20 mouse cellular contexts compared by ENCODE assay signal in the genomic region with DNA sequence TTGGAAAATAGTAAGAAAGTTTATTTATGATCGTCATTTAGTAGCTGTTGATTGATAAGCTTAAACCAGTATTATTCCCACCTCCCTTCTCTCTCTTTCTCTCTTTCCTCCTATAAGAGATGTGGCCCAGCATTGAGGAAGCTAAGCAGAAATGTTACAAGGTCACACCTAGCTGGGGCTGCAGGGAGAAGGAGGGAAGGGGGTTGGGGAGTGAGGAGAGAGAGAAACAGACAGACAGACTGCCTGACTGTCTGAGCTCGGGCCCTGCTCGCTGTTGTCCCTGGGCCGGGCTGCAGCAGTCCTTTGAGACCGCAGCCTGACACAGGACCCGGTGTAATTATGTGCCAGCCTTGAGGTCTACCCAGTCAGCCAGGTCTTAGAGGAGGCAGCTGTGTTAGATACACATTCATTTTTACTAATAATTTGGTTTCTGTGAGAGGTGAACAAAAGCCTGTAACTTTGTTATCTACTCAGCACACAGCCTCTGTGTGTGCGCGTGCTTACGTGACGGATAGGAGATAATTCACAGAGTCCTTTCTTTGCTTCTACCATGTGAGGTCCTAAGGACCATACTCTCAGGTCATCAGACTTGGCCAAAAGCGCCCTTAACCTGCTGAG. TPM values are rescaled to one million over a fixed set of nuclear protein-coding genes. Genes with fewer than 3 reads are reported as not detected.
A peak's percentile ranks its signal among the peaks of the same experiment; 100 is the strongest.
DNase-seq lines count a peak whose midpoint lies in the region; ATAC-seq and TF ChIP-seq lines count a peak whose summit lies in the region.
"Had no signal": no experiment of that assay in that cellular context is flagged by ENCODE, and none has a peak within 500 bp of the region (broad histone marks: within the 10 kb centered on the region; RNA-seq: fewer than 3 reads in every experiment).

No protein-coding gene starts in this region.

- H3K9me3 ChIP-seq in intestine, embryonic 16.5 days (ENCODE audit: control insufficient read depth, low read length), result no peaks in the 10 kb centered on the region
- H3K9me3 ChIP-seq in intestine, postnatal 0 days (ENCODE audit: control insufficient read depth), result no peaks in the 10 kb centered on the region
- H3K9me3 ChIP-seq: intestine, embryonic 15.5 days had no signal

- no peak overlapping the region for H3K4me3 ChIP-seq in intestine, embryonic 16.5 days (ENCODE audit: low read length)
- H3K4me3 ChIP-seq in intestine, postnatal 0 days (ENCODE audit: low read depth, low read length), result no peak overlapping the region
- H3K4me3 ChIP-seq: intestine, embryonic 15.5 days had no signal

- H3K36me3 ChIP-seq in intestine, embryonic 16.5 days (ENCODE audit: control insufficient read depth, insufficient read depth, low read length), result peaks cover 13% of the 10 kb centered on the region
- H3K36me3 ChIP-seq in intestine, postnatal 0 days (ENCODE audit: control insufficient read depth, insufficient read depth), result peaks cover 45% of the 10 kb centered on the region

- ATAC-seq in intestine, embryonic 16.5 days, result peak; percentile 48; the same call in 1 of the 2 replicates
- ATAC-seq in intestine, postnatal 0 days, result no peak
- peak; percentile 77 for ATAC-seq in erythroid progenitor cell, adult 5-6 weeks (replicated peaks; ENCODE audit: low FRiP score, poor library complexity, severe bottlenecking)
- peak; percentile 71 for ATAC-seq in megakaryocyte progenitor cell, adult 5-6 weeks (replicated peaks; ENCODE audit: poor library complexity)
- ATAC-seq: forebrain, embryonic 16.5 days; intestine, embryonic 15.5 days had no signal

- no peak overlapping the region for H3K4me2 ChIP-seq in intestine, embryonic 16.5 days (ENCODE audit: low read depth, low read length)
- H3K4me2 ChIP-seq in intestine, postnatal 0 days (replicated peaks; ENCODE audit: low read depth), result no peak overlapping the region
- H3K4me2 ChIP-seq: intestine, embryonic 15.5 days had no signal

- no peaks in the 10 kb centered on the region for H3K27me3 ChIP-seq in intestine, embryonic 16.5 days (replicated peaks; ENCODE audit: control insufficient read depth, insufficient read depth, low read length)
- H3K27me3 ChIP-seq in intestine, postnatal 0 days (replicated peaks; ENCODE audit: control insufficient read depth, insufficient read depth, low read length), result no peaks in the 10 kb centered on the region
- H3K27me3 ChIP-seq: intestine, embryonic 15.5 days had no signal

- peak; percentile 52 for DNase-seq in c-Kit-negative CD71-positive TER-119-positive erythroid progenitor cells, embryonic 14.5 days (ENCODE audit: low read depth, low spot score)
- DNase-seq in T-cell, adult 2 months (ENCODE audit: low spot score), result no peak
- DNase-seq in thymus, postnatal 25 days, result no peak
- DNase-seq: adrenal gland, postnatal 25 days; cerebellum, adult 11-12 months; cerebellum, postnatal 36 days; kidney, postnatal 36 days; midbrain, embryonic 14.5 days; right cerebral cortex, adult 18-20 months had no signal

- no peak overlapping the region for H3K27ac ChIP-seq in intestine, embryonic 16.5 days (ENCODE audit: low read length)
- H3K27ac ChIP-seq in intestine, postnatal 0 days (ENCODE audit: low read depth, low read length), result no peak overlapping the region
- H3K27ac ChIP-seq: intestine, embryonic 15.5 days; macrophage had no signal

- no peak overlapping the region for H3K9ac ChIP-seq in intestine, embryonic 16.5 days (ENCODE audit: low read depth, low read length)
- no peak overlapping the region for H3K9ac ChIP-seq in intestine, postnatal 0 days (ENCODE audit: low read depth, low read length)
- H3K9ac ChIP-seq: intestine, embryonic 15.5 days had no signal

- TF ChIP-seq CTCF in intestine, postnatal 0 days (IDR thresholded peaks at IDR 0.05; ENCODE audit: low read depth), result no peak

- 81% methylated on average over 11 of the region's 11 CpGs for WGBS in intestine, embryonic 16.5 days
- WGBS in intestine, postnatal 0 days, result 83% methylated on average over 11 of the region's 11 CpGs

- no peaks in the 10 kb centered on the region for H3K4me1 ChIP-seq in intestine, embryonic 16.5 days (ENCODE audit: control insufficient read depth, insufficient read depth, low read length)
- no peaks in the 10 kb centered on the region for H3K4me1 ChIP-seq in intestine, postnatal 0 days (replicated peaks; ENCODE audit: control insufficient read depth, insufficient read depth, low read length)
- H3K4me1 ChIP-seq: intestine, embryonic 15.5 days had no signal

RNA-seq across cellular contexts. Expression of gene Snx3, which starts 32.1 kb away (rescaled TPM):
- 513 and 568 TPM in 2 replicates for polyA plus RNA-seq in intestine, embryonic 16.5 days (2015; fragmentation: Nextera tagmentation; extraction: Ambion mirVana)
- 599 and 615 TPM in 2 replicates for polyA plus RNA-seq in intestine, postnatal 0 days (2015; fragmentation: Nextera tagmentation; extraction: Ambion mirVana)
- 260 and 279 TPM in 2 replicates for total RNA-seq in erythroid progenitor cell, adult 5-6 weeks (2015; ENCODE audit: low replicate concordance)
- 105 and 119 TPM in 2 replicates for total RNA-seq in erythroid progenitor cell, adult 5-6 weeks (2017; ENCODE audit: low replicate concordance)
- 274 and 286 TPM in 2 replicates for total RNA-seq in megakaryocyte progenitor cell, adult 5-6 weeks (2015)
- 104 and 114 TPM in 2 replicates for total RNA-seq in megakaryocyte progenitor cell, adult 5-6 weeks (2017)

RNA-seq across cellular contexts. Expression of gene Nr2e1, which starts 49.5 kb away (rescaled TPM):
- not detected in 2 replicates for polyA plus RNA-seq in intestine, embryonic 16.5 days (2015; fragmentation: Nextera tagmentation; extraction: Ambion mirVana)
- polyA plus RNA-seq in intestine, postnatal 0 days (2015; fragmentation: Nextera tagmentation; extraction: Ambion mirVana), result not detected in 2 replicates
- not detected in 2 replicates for total RNA-seq in erythroid progenitor cell, adult 5-6 weeks (2015; ENCODE audit: low replicate concordance)
- not detected in 2 replicates for total RNA-seq in erythroid progenitor cell, adult 5-6 weeks (2017; ENCODE audit: low replicate concordance)
- not detected in 2 replicates for total RNA-seq in megakaryocyte progenitor cell, adult 5-6 weeks (2015)
- total RNA-seq in megakaryocyte progenitor cell, adult 5-6 weeks (2017), result not detected in 2 replicates
- total RNA-seq: adrenal gland, postnatal 25 days; gastrocnemius, adult 8-10 months; liver, adult 2 months had no signal
- polyA plus RNA-seq: heart, embryonic 14.5 days; intestine, embryonic 15.5 days; liver, adult 2 months; macrophage; urinary bladder, adult 2 months had no signal

RNA-seq across cellular contexts. Expression of gene Ostm1, which starts 49.7 kb away (rescaled TPM):
- polyA plus RNA-seq in intestine, embryonic 16.5 days (2015; fragmentation: Nextera tagmentation; extraction: Ambion mirVana), result 17.0 and 19.4 TPM in 2 replicates
- polyA plus RNA-seq in intestine, postnatal 0 days (2015; fragmentation: Nextera tagmentation; extraction: Ambion mirVana), result 25.4 and 29.1 TPM in 2 replicates
- total RNA-seq in erythroid progenitor cell, adult 5-6 weeks (2015; ENCODE audit: low replicate concordance), result 7.9 and 15.5 TPM in 2 replicates
- 18.5 and 22.8 TPM in 2 replicates for total RNA-seq in erythroid progenitor cell, adult 5-6 weeks (2017; ENCODE audit: low replicate concordance)
- total RNA-seq in megakaryocyte progenitor cell, adult 5-6 weeks (2015), result 40.5 and 42.3 TPM in 2 replicates
- total RNA-seq in megakaryocyte progenitor cell, adult 5-6 weeks (2017), result 46.4 and 47.3 TPM in 2 replicates

RNA-seq across cellular contexts. Expression of gene Afg1l, which starts 55.6 kb away (rescaled TPM):
- 15.3 TPM in 2 replicates for polyA plus RNA-seq in intestine, embryonic 16.5 days (2015; fragmentation: Nextera tagmentation; extraction: Ambion mirVana)
- polyA plus RNA-seq in intestine, postnatal 0 days (2015; fragmentation: Nextera tagmentation; extraction: Ambion mirVana), result 9.0 and 9.4 TPM in 2 replicates
- total RNA-seq in erythroid progenitor cell, adult 5-6 weeks (2015; ENCODE audit: low replicate concordance), result 0.84 TPM in 1 of 2 replicates, not detected in the other
- 0.77 and 1.7 TPM in 2 replicates for total RNA-seq in erythroid progenitor cell, adult 5-6 weeks (2017; ENCODE audit: low replicate concordance)
- total RNA-seq in megakaryocyte progenitor cell, adult 5-6 weeks (2015), result 2.1 and 3.1 TPM in 2 replicates
- 3.0 and 5.7 TPM in 2 replicates for total RNA-seq in megakaryocyte progenitor cell, adult 5-6 weeks (2017)
